Mouse (Mus musculus) C2C12 (cell line): Measurements from ENCODE around the gene Fdxr.

Experiments used
- CTCF ChIP-seq: IDR thresholded peaks from one replicate; pipeline ENCODE4 v1.5.1; 2011; ENCODE audit not compliant: control insufficient read depth, insufficient read depth, insufficient read length
- FOSL1 ChIP-seq: IDR thresholded peaks from one replicate; pipeline ENCODE4 v1.8.0; 2011; ENCODE audit warnings: mild to moderate bottlenecking, low read length; ENCODE audit not compliant: poor library complexity, insufficient read depth, severe bottlenecking
- MAX ChIP-seq: IDR thresholded peaks from one replicate; pipeline ENCODE4 v1.6.1; 2011; ENCODE audit warnings: mild to moderate bottlenecking, control low read depth
- MYOD1 ChIP-seq: IDR thresholded peaks from one replicate; pipeline ENCODE4 v1.6.1; 2011; ENCODE audit warnings: low read depth; ENCODE audit not compliant: control insufficient read depth, insufficient read length
- MYOG ChIP-seq: IDR thresholded peaks from one replicate; pipeline ENCODE4 v1.6.1; 2011; ENCODE audit not compliant: control insufficient read depth, insufficient read length; ENCODE audit errors: extremely low read depth
- USF1 ChIP-seq: IDR thresholded peaks from one replicate; pipeline ENCODE4 v1.6.1; 2011; ENCODE audit warnings: low read depth, mild to moderate bottlenecking, control low read depth, moderate library complexity

GRCm38 (mm10) chr11:115247240-115247639 lies 29.6 kb downstream of the Fdxr start:
- no peak for TF ChIP-seq USF1
- TF ChIP-seq CTCF, result no peak
- TF ChIP-seq MAX, result no peak
- TF ChIP-seq MYOG, result no peak
- TF ChIP-seq FOSL1, result no peak
- no peak for TF ChIP-seq MYOD1
